Mouse (Mus musculus) brain, embryonic 14.5 days (tissue): ENCODE results near the gene Pnkd. TPM values are rescaled to one million over a fixed set of nuclear protein-coding genes. Genes with fewer than 3 reads are reported as not detected.

Source experiments
- DNase-seq: peaks from one replicate; pipeline ENCODE4 v3.0.0-alpha.2; 2011; ENCODE audit warnings: low read depth
- CTCF ChIP-seq: fragments of 200-500 bp; IDR thresholded peaks from 2 replicates; pipeline ENCODE4 v1.5.1; 2012; ENCODE audit warnings: inconsistent platforms, mild to moderate bottlenecking, moderate library complexity, borderline replicate concordance; ENCODE audit not compliant: insufficient read depth, insufficient read length; ENCODE audit errors: extremely low read depth
- POLR2A ChIP-seq: fragments of 200-500 bp; IDR thresholded peaks from 2 replicates; pipeline ENCODE4 v1.6.1; 2012; ENCODE audit warnings: mild to moderate bottlenecking, inconsistent platforms, borderline replicate concordance; ENCODE audit not compliant: poor library complexity, insufficient read depth, insufficient read length, severe bottlenecking; ENCODE audit errors: extremely low read depth
- polyA plus RNA-seq: library from polyadenylated mRNA; depleted of rRNA; stranded (reverse); fragments of >200 nt; gene quantifications from 2 replicates; pipeline ENCODE4 v1.2.3, GENCODE M21; 2012; rRNA removed

Pnkd gene
- polyA plus RNA-seq, 1 experiment, result 63.2 TPM

GRCm38 (mm10) chr1:74397919-74398451 lies 113.3 kb downstream of the Pnkd start:
- TF ChIP-seq POLR2A (no peak), CTCF (peak; percentile 61; the same call in 1 of the 2 replicates)
- DNase-seq, result peak; percentile 67

GRCm38 (mm10) chr1:74400531-74400930 lies 115.8 kb downstream of the Pnkd start:
- no peak for DNase-seq
- TF ChIP-seq POLR2A (no peak), CTCF (no peak)

- TF ChIP-seq POLR2A, result no peak
- TF ChIP-seq CTCF, result no peak
- no peak for DNase-seq
These were observed 116.4 kb downstream of the Pnkd start for GRCm38 (mm10) chr1:74401015-74401702.

Other genes starting within 250 kb of the Pnkd start
- gene Tns1, start 160.5 kb upstream of the Pnkd start, polyA plus RNA-seq, result 7.9 and 15.1 TPM in 2 replicates
- 0.52 and 0.86 TPM in 2 replicates for gene Rufy4, start 159.4 kb upstream of the Pnkd start, polyA plus RNA-seq
- gene Cxcr2, start 130.9 kb upstream of the Pnkd start, polyA plus RNA-seq, result 0.06 and 0.08 TPM in 2 replicates
- gene Cxcr1, start 90.3 kb upstream of the Pnkd start, polyA plus RNA-seq, result not detected in 2 replicates
- gene Arpc2, start 48.8 kb upstream of the Pnkd start, polyA plus RNA-seq, result 213 and 224 TPM in 2 replicates
- 0.10 and 0.15 TPM in 2 replicates for gene Gpbar1, start 6.4 kb upstream of the Pnkd start, polyA plus RNA-seq
- gene Aamp, start 192 bp upstream of the Pnkd start, polyA plus RNA-seq, result 161 and 167 TPM in 2 replicates
- gene Tmbim1, start 20.7 kb downstream of the Pnkd start, polyA plus RNA-seq, result 6.6 and 7.3 TPM in 2 replicates
- gene Catip, start 77.2 kb downstream of the Pnkd start, polyA plus RNA-seq, result 1.0 and 3.1 TPM in 2 replicates
- gene Slc11a1, start 90.3 kb downstream of the Pnkd start, polyA plus RNA-seq, result 3.2 and 4.0 TPM in 2 replicates
- 34.3 and 40.9 TPM in 2 replicates for gene Ctdsp1, start 106.6 kb downstream of the Pnkd start, polyA plus RNA-seq
- 0.03 and 0.08 TPM in 2 replicates for gene Vil1, start 124.4 kb downstream of the Pnkd start, polyA plus RNA-seq
- gene Cnot9, start 221.1 kb downstream of the Pnkd start, polyA plus RNA-seq, result 53.1 and 56.2 TPM in 2 replicates